Mouse (Mus musculus) intestine, embryonic 14.5 days (tissue): Measurements from ENCODE around the gene Cct2. TPM values are rescaled to one million over a fixed set of nuclear protein-coding genes. Genes with fewer than 3 reads are reported as not detected.

Source experiments
- ATAC-seq: fragments of 200-750 bp; cut with Nextera tagmentation; replicated peaks from 2 replicates; pipeline ENCODE4 v1.8.0; 2017; ENCODE audit warnings: low read depth, moderate number of reproducible peaks, moderate TSS enrichment, moderate library complexity; ENCODE audit not compliant: low FRiP score, low TSS enrichment
- DNase-seq: peaks from one replicate; pipeline ENCODE4 v3.0.0-alpha.2; 2018; ENCODE audit warnings: low spot score
- H3K27ac ChIP-seq: fragments of 300-500 bp; sonication (generic); 2 replicates; pipeline ENCODE4 v1.5.1; 2014; ENCODE audit warnings: low read depth, mild to moderate bottlenecking, control low read depth
- H3K27me3 ChIP-seq: fragments of 300-500 bp; sonication (generic); replicated peaks from 2 replicates; pipeline ENCODE4 v1.6.1; 2014; ENCODE audit warnings: low read length, control low read depth; ENCODE audit not compliant: control insufficient read depth, insufficient read depth
- H3K36me3 ChIP-seq: fragments of 300-500 bp; sonication (generic); 2 replicates; pipeline ENCODE4 v1.6.1; 2014; ENCODE audit warnings: low read length, control low read depth; ENCODE audit not compliant: control insufficient read depth, insufficient read depth
- H3K4me1 ChIP-seq: fragments of 300-500 bp; sonication (generic); replicated peaks from 2 replicates; pipeline ENCODE4 v1.6.1; 2014; ENCODE audit warnings: low read length, control low read depth, mixed read lengths; ENCODE audit not compliant: control insufficient read depth, insufficient read depth
- H3K4me2 ChIP-seq: fragments of 300-500 bp; sonication (generic); 2 replicates; pipeline ENCODE4 v1.6.1; 2014; ENCODE audit warnings: low read length
- H3K4me3 ChIP-seq: fragments of 300-500 bp; sonication (generic); 2 replicates; pipeline ENCODE4 v1.5.1; 2014; ENCODE audit warnings: low read depth, low read length, control low read depth, mixed read lengths
- H3K9ac ChIP-seq: fragments of 300-500 bp; sonication (generic); 2 replicates; pipeline ENCODE4 v1.6.1; 2014; ENCODE audit warnings: mild to moderate bottlenecking, low read length
- H3K9me3 ChIP-seq: fragments of 300-500 bp; sonication (generic); 2 replicates; pipeline ENCODE4 v1.6.1; 2016; ENCODE audit warnings: low read length, control low read depth; ENCODE audit not compliant: control insufficient read depth
- WGBS: fragments of 180-500 bp; shearing (Covaris S2); extraction: QIAGEN DNeasy Blood & Tissue Kit; methylation state at CpG from one replicate; pipeline ENCODE4 v1.1.7; 2014; 5-methylcytosine and 5-hydroxymethylcytosine counted together
- polyA plus RNA-seq: library from polyadenylated mRNA; unstranded; fragments of >200 nt; fragmentation: Nextera tagmentation; extraction: Ambion mirVana; gene quantifications from 2 replicates; pipeline ENCODE4 v1.2.1, GENCODE M21; 2014

Gene Cct2
- polyA plus RNA-seq, 1 experiment from 2014 or later = 295 TPM

DNA sequence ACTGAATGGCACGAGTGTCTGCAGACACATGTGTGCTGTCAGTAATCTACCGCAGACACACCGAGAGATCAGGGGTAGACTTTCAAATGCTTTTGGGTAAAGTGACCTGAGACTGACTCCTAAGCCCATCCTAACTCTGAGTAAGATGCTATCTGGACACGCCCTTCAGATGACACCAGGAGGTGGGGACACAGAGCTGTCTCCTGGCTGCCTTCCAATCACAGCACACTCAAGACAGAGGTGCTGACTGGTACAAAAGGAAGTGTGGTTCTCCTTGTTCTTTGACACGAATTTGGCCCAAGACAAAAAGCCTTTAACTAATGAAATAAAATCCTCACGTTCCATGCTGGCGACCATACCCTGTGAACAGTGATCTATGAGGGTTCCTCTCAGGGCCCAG is 9.6 kb upstream of the Cct2 start:
- H3K9me3 ChIP-seq = no peaks in the 10 kb centered on the region
- H3K36me3 ChIP-seq = peaks cover 73% of the 10 kb centered on the region
- no peak for ATAC-seq
- 86% methylated on average over 7 of the region's 7 CpGs for WGBS
- H3K4me3 ChIP-seq = no peak overlapping the region
- H3K27me3 ChIP-seq = no peaks in the 10 kb centered on the region
- no peaks in the 10 kb centered on the region for H3K4me1 ChIP-seq
- no peak for DNase-seq
- no peak overlapping the region for H3K9ac ChIP-seq
- no peak overlapping the region for H3K27ac ChIP-seq
- no peak overlapping the region for H3K4me2 ChIP-seq

DNA sequence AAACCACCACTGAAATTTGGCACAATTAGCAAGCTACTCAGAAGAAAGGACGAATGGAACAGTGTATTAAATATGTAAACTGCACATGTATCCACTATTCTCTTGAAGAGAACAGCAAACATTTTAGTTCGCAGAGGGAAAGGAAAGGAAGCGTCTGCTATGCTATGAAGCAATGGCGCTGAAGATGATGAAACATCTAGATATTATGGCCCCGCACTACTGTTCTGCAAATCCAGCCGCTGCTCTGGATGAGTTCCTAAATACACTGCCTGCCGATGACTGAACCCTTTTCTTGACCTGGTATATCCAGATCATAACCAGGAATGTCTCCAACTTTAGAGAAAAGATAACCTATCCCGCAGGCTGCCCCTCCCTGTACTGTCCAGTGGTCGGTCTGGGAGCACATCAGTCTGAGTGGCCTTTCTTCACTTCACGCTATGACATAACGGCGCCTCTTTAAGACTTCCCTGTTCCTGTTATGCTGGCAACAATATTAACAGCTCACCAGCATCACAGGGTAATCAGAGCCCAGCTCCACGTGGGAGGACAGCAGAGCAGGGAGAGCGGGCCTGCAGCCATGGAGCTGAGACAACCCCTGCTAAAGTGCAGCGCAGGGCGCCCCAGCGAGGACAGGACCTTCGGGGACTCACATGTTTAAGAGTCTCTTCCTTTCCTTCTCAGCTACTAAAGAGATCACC is 8.7 kb upstream of the Cct2 start:
- DNase-seq (no peak), ATAC-seq (no peak)
- Histone ChIP-seq H3K4me3 (no peak overlapping the region), H3K4me2 (no peak overlapping the region), H3K9ac (no peak overlapping the region), H3K4me1 (no peaks in the 10 kb centered on the region), H3K27ac (no peak overlapping the region), H3K36me3 (peaks cover 71% of the 10 kb centered on the region), H3K9me3 (no peaks in the 10 kb centered on the region), H3K27me3 (no peaks in the 10 kb centered on the region)
- 94% methylated on average over 18 of the region's 18 CpGs for WGBS

- no peak overlapping the region for H3K27ac ChIP-seq
- no peak for ATAC-seq
- no peak overlapping the region for H3K9ac ChIP-seq
- H3K4me2 ChIP-seq = no peak overlapping the region
- H3K27me3 ChIP-seq = no peaks in the 10 kb centered on the region
- H3K4me3 ChIP-seq = no peak overlapping the region
- 90% methylated on average over 3 of the region's 3 CpGs for WGBS
- no peaks in the 10 kb centered on the region for H3K9me3 ChIP-seq
- no peaks in the 10 kb centered on the region for H3K4me1 ChIP-seq
- H3K36me3 ChIP-seq = peaks cover 42% of the 10 kb centered on the region
- no peak for DNase-seq
Observed at GRCm38 (mm10) chr10:117069109-117069508, 5.5 kb upstream of the Cct2 start.

GRCm38 (mm10) chr10:117064076-117064475 is 462 bp upstream of the Cct2 start:
- peak overlapping the region; percentile 69 for H3K9ac ChIP-seq
- ATAC-seq (peak; percentile 36; the same call in 1 of the 2 replicates), DNase-seq (peak; percentile 69)
- H3K4me3 ChIP-seq = peak overlapping the region; percentile 91
- peaks cover 10% of the 10 kb centered on the region for H3K4me1 ChIP-seq
- peak overlapping the region; percentile 60 for H3K4me2 ChIP-seq
- H3K36me3 ChIP-seq = peaks cover 32% of the 10 kb centered on the region
- peak overlapping the region; percentile 94 for H3K27ac ChIP-seq
- WGBS = 11% methylated on average over 7 of the region's 7 CpGs
- H3K9me3 ChIP-seq = no peaks in the 10 kb centered on the region
- no peaks in the 10 kb centered on the region for H3K27me3 ChIP-seq

- ATAC-seq = no peak
- 3% methylated on average over 15 of the region's 15 CpGs for WGBS
- H3K27me3 ChIP-seq = no peaks in the 10 kb centered on the region
- peaks cover 42% of the 10 kb centered on the region for H3K36me3 ChIP-seq
- H3K9ac ChIP-seq = peak overlapping the region; percentile 89
- H3K4me1 ChIP-seq = peaks cover 10% of the 10 kb centered on the region
- H3K27ac ChIP-seq = no peak overlapping the region
- no peaks in the 10 kb centered on the region for H3K9me3 ChIP-seq
- peak; percentile 64 for DNase-seq
- H3K4me3 ChIP-seq = peak overlapping the region; percentile 91
- H3K4me2 ChIP-seq = peak overlapping the region; percentile 95
Observed at GRCm38 (mm10) chr10:117062894-117063253, 740 bp downstream of the Cct2 start.

- peaks cover 98% of the 10 kb centered on the region for H3K36me3 ChIP-seq
- no peak overlapping the region for H3K9ac ChIP-seq
- ATAC-seq (no peak), DNase-seq (no peak)
- peaks cover 4% of the 10 kb centered on the region; the same call in 1 of the 2 replicates for H3K4me1 ChIP-seq
- H3K4me2 ChIP-seq = no peak overlapping the region
- H3K27me3 ChIP-seq = no peaks in the 10 kb centered on the region
- no peak overlapping the region for H3K4me3 ChIP-seq
- no peaks in the 10 kb centered on the region for H3K9me3 ChIP-seq
- WGBS = 91% methylated on average over 4 of the region's 4 CpGs
- no peak overlapping the region for H3K27ac ChIP-seq
Observed at GRCm38 (mm10) chr10:117055668-117056067, 7.9 kb downstream of the Cct2 start.

- H3K27ac ChIP-seq = no peak overlapping the region
- DNase-seq = no peak
- 74% methylated on average over 4 of the region's 4 CpGs for WGBS
- H3K4me3 ChIP-seq = no peak overlapping the region
- H3K4me2 ChIP-seq = no peak overlapping the region
- ATAC-seq = no peak
- peaks cover 70% of the 10 kb centered on the region for H3K36me3 ChIP-seq
- H3K27me3 ChIP-seq = no peaks in the 10 kb centered on the region
- no peaks in the 10 kb centered on the region for H3K4me1 ChIP-seq
- H3K9me3 ChIP-seq = no peaks in the 10 kb centered on the region
- H3K9ac ChIP-seq = no peak overlapping the region
Observed at GRCm38 (mm10) chr10:117049961-117050597, 13.5 kb downstream of the Cct2 start.

DNA sequence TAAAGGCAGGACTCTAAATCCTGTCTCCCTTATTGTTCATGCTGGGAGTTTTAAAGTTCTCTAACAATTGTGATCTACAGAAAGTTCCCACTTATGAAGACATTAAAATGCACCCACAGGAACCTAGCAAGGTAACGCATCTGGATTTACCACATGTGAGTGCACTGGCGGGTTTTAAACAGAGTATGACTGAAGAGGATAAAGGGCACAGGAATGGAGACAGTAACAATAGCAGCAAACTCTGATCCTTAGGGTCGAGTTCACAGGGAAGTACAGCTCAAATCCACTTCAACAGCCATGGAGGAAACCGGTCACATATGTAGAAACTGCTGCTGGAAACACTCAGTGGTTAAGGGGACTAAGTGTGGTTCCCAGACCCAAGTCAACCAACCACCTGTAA is 14.4 kb downstream of the Cct2 start:
- Histone ChIP-seq H3K9ac (no peak overlapping the region), H3K36me3 (peaks cover 62% of the 10 kb centered on the region), H3K4me3 (no peak overlapping the region), H3K4me2 (no peak overlapping the region), H3K27ac (no peak overlapping the region), H3K9me3 (no peaks in the 10 kb centered on the region), H3K4me1 (no peaks in the 10 kb centered on the region), H3K27me3 (no peaks in the 10 kb centered on the region)
- ATAC-seq = no peak
- WGBS = 81% methylated on average over 4 of the region's 4 CpGs
- no peak for DNase-seq
